Mouse (Mus musculus) heart, adult 2 months (tissue): ENCODE measurements at regions not wholly inside any gene's neighbourhood (a gene's known extent, or its start where the extent isn't known, plus 50 kb on each side); places are given as distances from the start of the nearest gene placed in this dataset.

ENCODE experiments used
- CTCF ChIP-seq: fragments of 200-600 bp; IDR thresholded peaks from 2 replicates; pipeline ENCODE4 v1.8.1; 2022; ENCODE audit warnings: antibody characterized with exemption, mild to moderate bottlenecking, moderate library complexity
- EP300 ChIP-seq: fragments of 200-500 bp; IDR thresholded peaks from 2 replicates; pipeline ENCODE4 v1.6.1; 2011; ENCODE audit warnings: low read depth, low read length, control low read depth; ENCODE audit not compliant: insufficient read depth
- POLR2A ChIP-seq: fragments of 200-500 bp; IDR thresholded peaks from 2 replicates; pipeline ENCODE4 v1.6.1; 2011; ENCODE audit warnings: mild to moderate bottlenecking, low read depth, low read length, control low read depth; ENCODE audit not compliant: insufficient read depth

- TF ChIP-seq CTCF = no peak
- no peak for TF ChIP-seq POLR2A
- no peak for TF ChIP-seq EP300
These were observed 154.2 kb downstream of the Papss1 start for GRCm38 (mm10) chr3:131718761-131719160.
